Mouse (Mus musculus): ENCODE data around the gene 2610028H24Rik.

2610028H24Rik gene

DNA sequence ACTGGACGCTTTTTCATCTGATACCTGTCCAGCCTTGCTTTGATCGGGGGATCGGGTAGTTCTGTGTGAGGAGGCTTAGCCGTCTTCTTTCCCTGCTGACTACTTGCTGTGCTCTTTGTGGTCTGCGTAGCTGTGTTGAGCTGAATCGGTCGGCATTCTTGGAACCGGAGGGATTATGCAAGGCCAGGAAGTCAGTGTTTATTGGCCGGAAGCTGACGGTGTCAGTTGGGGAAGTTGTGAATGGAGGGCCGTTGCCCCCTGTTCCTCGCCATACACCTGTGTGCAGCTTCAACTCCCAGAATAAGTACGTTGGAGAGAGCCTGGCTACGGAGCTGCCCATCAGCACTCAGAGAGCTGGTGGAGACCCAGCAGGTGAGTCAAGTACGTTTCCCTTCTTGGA, 40.3 kb downstream of the 2610028H24Rik start:
- no peak for DNase-seq (ENCODE audit: low spot score)

DNA sequence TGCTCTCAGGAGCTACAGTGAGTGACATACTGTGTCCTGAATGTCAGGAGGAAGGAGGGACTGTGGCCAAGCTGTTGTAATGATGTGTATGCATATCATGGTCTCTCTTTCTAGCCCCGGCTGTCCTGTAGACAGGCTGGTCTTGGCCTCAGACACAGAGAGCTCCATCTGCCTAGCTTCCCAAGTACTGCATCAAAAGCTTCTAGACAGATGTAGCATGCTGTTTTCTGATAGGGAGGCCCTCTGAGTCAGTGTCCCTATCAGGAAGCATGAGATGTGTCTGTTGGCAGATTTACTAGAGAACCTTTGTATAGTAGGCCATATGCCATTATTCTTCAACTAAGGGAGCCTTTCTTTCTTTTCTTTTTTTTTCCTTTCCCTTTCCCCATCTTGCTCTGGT, 44.6 kb downstream of the 2610028H24Rik start:
- DNase-seq (ENCODE audit: low spot score): no peak

DNA sequence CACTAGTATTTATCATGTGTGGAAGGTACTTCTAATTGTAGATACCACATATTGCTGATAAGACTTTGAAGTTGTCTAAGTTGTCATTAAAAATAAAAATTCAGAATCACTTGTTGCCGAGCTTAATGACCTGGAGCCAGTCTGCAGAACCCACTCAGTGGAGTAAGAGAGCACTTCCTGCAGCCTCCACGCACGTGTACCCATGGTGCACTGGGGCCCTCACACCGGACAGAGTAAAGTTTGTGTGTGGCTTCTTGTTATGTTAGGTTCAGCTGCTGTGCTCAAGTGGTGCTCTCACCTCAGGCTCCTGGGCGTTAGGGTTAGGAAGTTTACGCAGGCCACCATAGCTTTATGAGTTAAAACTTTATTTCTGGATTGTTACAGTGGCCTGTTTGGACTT, 46.6 kb downstream of the 2610028H24Rik start:
- DNase-seq (ENCODE audit: low spot score): no peak

DNA sequence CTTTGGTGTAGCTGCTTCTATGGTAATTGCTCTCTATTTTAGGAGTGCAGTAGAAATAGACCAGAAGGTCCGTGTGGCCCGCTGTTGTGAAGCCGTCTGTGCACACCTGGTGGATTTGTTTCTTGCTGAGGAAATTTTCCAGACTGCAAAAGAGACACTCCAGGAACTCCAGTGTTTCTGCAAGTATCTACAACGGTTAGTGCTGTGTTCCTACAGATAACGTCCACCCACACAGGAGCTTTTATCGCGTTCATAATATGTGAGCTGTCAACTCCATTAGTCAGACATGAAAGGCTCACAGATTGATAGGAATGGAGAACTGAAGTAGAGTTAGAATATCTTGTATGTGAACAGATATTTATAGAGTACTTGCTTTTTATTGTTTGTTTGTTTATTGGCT, 47.5 kb downstream of the 2610028H24Rik start:
- DNase-seq (ENCODE audit: low spot score): no peak

DNA sequence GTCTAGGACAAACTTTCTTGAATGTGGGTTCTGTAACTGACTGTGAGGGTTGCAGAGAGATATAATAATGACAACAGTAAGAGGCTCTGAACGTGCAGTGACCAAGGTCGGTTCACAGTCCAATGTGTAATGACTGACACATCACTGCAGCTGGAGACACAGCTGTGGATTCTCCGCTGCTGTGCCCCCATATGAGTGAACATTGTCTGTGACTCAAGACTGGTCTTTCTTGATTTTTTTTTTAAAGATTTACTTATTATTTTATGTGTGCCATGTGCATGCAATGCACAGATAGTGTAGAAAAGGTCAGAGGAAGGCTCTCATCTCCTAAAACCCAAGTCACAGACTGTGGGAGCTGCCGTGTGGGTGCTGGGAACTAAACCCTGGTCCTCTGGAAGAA, 48.6 kb downstream of the 2610028H24Rik start:
- DNase-seq (ENCODE audit: low spot score): no peak

DNA sequence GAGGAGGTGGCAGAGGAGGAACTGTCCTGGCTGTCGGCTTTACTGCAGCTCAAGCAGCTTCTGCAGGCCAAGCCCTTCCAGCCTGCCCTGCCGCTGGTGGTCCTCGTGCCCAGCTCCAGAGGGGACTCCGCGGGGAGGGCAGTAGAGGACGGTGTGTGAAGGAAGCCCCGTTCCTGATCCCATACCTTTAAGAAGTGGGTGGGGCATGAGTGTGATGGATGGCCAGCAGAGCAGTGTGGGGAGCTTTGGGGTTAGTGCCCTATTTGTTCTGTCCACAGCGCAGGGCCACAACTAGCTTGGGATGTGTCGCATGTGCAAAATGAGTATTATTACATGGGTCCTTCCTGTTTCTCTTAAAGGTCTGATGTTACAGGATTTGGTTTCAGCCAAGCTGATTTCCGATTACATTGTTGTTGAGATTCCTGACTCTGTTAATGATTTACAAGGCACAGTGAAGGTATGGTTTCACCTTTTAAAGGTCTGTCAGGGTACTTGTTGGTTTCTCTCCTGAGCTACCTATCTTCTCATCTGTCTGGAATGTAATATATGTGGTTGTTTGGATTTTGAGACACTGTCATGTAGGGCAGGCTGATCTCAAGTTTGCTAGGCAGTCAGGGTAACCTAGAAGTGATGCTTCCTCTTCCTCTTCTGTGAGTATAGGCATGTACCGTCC, 55.5 kb downstream of the 2610028H24Rik start:
- no peak for DNase-seq (ENCODE audit: low spot score)

DNA sequence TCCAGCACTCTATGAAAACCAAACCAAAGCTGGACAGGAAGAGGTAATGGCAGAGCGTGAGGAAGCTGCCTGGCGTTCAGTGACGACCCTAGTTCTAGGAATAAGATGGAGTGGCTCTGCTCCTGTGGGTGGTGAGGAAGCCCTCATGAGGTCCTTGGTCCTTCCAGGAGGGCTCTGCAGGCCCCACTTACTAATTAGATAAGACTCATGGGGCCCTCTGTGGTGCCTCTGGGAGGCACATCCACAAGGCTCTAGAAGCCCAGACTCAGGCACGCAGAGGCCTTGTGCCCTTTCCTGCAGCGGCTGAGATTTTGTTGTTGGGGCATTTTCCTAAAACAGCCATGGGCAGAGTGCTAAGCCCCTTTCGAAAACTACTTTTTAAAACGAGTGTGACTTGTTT, 57.0 kb downstream of the 2610028H24Rik start:
- DNase-seq (ENCODE audit: low spot score): no peak

Measured in urinary bladder, postnatal 14 days (tissue).